Mouse (Mus musculus) embryonic facial prominence, embryonic 11.5 days (tissue): Measurements from ENCODE around the gene Serpinb9. TPM values are rescaled to one million over a fixed set of nuclear protein-coding genes. Genes with fewer than 3 reads are reported as not detected.

Experiments
- ATAC-seq: fragments of 200-750 bp; cut with Nextera tagmentation; replicated peaks from 2 replicates; pipeline ENCODE4 v1.8.0; 2017; ENCODE audit warnings: low read depth; ENCODE audit not compliant: insufficient number of reproducible peaks, low FRiP score, low TSS enrichment
- DNase-seq: peaks from one replicate; pipeline ENCODE4 v3.0.0-alpha.2; 2015; ENCODE audit warnings: low spot score
- H3K27ac ChIP-seq: fragments of 300-500 bp; sonication (generic); replicated peaks from 2 replicates; pipeline ENCODE4 v1.5.1; 2014; ENCODE audit warnings: mild to moderate bottlenecking, low read depth, low read length, control low read depth
- H3K27me3 ChIP-seq: fragments of 300-500 bp; sonication (generic); 2 replicates; pipeline ENCODE4 v1.6.1; 2014; ENCODE audit warnings: mild to moderate bottlenecking, low read length, moderate library complexity, mixed read lengths; ENCODE audit not compliant: control insufficient read depth, insufficient read depth
- H3K36me3 ChIP-seq: fragments of 300-500 bp; sonication (generic); replicated peaks from 2 replicates; pipeline ENCODE4 v1.6.1; 2014; ENCODE audit warnings: low read depth, mild to moderate bottlenecking, low read length, moderate library complexity, mixed read lengths; ENCODE audit not compliant: control insufficient read depth, insufficient read depth
- H3K4me1 ChIP-seq: fragments of 300-500 bp; sonication (generic); 2 replicates; pipeline ENCODE4 v1.6.1; 2014; ENCODE audit warnings: low read length, mixed read lengths; ENCODE audit not compliant: control insufficient read depth, insufficient read depth
- H3K4me2 ChIP-seq: fragments of 300-500 bp; sonication (generic); 2 replicates; pipeline ENCODE4 v1.6.1; 2014; ENCODE audit warnings: low read depth, mild to moderate bottlenecking, control low read depth, low read length, moderate library complexity
- H3K4me3 ChIP-seq: fragments of 300-500 bp; sonication (generic); 2 replicates; pipeline ENCODE4 v1.5.1; 2014; ENCODE audit warnings: low read depth, low read length, control low read depth
- H3K9ac ChIP-seq: fragments of 300-500 bp; sonication (generic); replicated peaks from 2 replicates; pipeline ENCODE4 v1.6.1; 2014; ENCODE audit warnings: mild to moderate bottlenecking, control low read depth, low read length
- H3K9me3 ChIP-seq: fragments of 300-500 bp; sonication (generic); replicated peaks from 2 replicates; pipeline ENCODE4 v1.6.1; 2016; ENCODE audit warnings: mild to moderate bottlenecking, low read length, inconsistent platforms, mixed read lengths; ENCODE audit not compliant: control insufficient read depth
- WGBS: fragments of 180-500 bp; shearing (Covaris S2); extraction: QIAGEN DNeasy Blood & Tissue Kit; methylation state at CpG from one replicate; pipeline ENCODE4 v1.1.7; 2014; 5-methylcytosine and 5-hydroxymethylcytosine counted together
- polyA plus RNA-seq: library from polyadenylated mRNA; unstranded; fragments of >200 nt; fragmentation: Nextera tagmentation; extraction: Ambion mirVana; gene quantifications from 2 replicates; pipeline ENCODE4 v1.2.1, GENCODE M21; 2014

Serpinb9 gene
- polyA plus RNA-seq, 1 experiment from 2014 or later, result 2.7 TPM

- Histone ChIP-seq H3K4me2 (no peak overlapping the region), H3K36me3 (no peaks in the 10 kb centered on the region), H3K4me3 (no peak overlapping the region), H3K9ac (no peak overlapping the region), H3K27me3 (no peaks in the 10 kb centered on the region), H3K9me3 (no peaks in the 10 kb centered on the region), H3K4me1 (no peaks in the 10 kb centered on the region), H3K27ac (no peak overlapping the region)
- WGBS, result 68% methylated on average over 5 of the region's 5 CpGs
- DNase-seq (no peak), ATAC-seq (no peak)
Measured at GRCm38 (mm10) chr13:32968353-32968984, 34.6 kb upstream of the Serpinb9 start.

GRCm38 (mm10) chr13:32968996-32969640 lies 33.9 kb upstream of the Serpinb9 start:
- 61% methylated on average over 4 of the region's 4 CpGs for WGBS

GRCm38 (mm10) chr13:32969641-32970040 lies 33.4 kb upstream of the Serpinb9 start:
- Histone ChIP-seq H3K9ac (no peak overlapping the region), H3K27ac (no peak overlapping the region), H3K4me1 (no peaks in the 10 kb centered on the region), H3K9me3 (no peaks in the 10 kb centered on the region), H3K27me3 (no peaks in the 10 kb centered on the region), H3K36me3 (no peaks in the 10 kb centered on the region), H3K4me3 (no peak overlapping the region), H3K4me2 (no peak overlapping the region)
- ATAC-seq (no peak), DNase-seq (no peak)
- WGBS, result 62% methylated on average over 1 of the region's 1 CpGs

More at GRCm38 (mm10) chr13:32968996-32969640, 33.9 kb upstream of the Serpinb9 start:
- Histone ChIP-seq H3K27ac (no peak overlapping the region), H3K36me3 (no peaks in the 10 kb centered on the region), H3K9me3 (no peaks in the 10 kb centered on the region), H3K4me3 (no peak overlapping the region), H3K4me2 (no peak overlapping the region), H3K27me3 (no peaks in the 10 kb centered on the region), H3K4me1 (no peaks in the 10 kb centered on the region), H3K9ac (no peak overlapping the region)
- DNase-seq (no peak), ATAC-seq (no peak)

GRCm38 (mm10) chr13:32970776-32971175 lies 32.3 kb upstream of the Serpinb9 start:
- no peak for DNase-seq
- Histone ChIP-seq H3K9ac (no peak overlapping the region), H3K36me3 (no peaks in the 10 kb centered on the region), H3K4me1 (no peaks in the 10 kb centered on the region), H3K4me2 (no peak overlapping the region), H3K27me3 (no peaks in the 10 kb centered on the region), H3K4me3 (no peak overlapping the region), H3K9me3 (no peaks in the 10 kb centered on the region), H3K27ac (no peak overlapping the region)
- no peak for ATAC-seq
- WGBS, result 94% methylated on average over 3 of the region's 3 CpGs

DNA sequence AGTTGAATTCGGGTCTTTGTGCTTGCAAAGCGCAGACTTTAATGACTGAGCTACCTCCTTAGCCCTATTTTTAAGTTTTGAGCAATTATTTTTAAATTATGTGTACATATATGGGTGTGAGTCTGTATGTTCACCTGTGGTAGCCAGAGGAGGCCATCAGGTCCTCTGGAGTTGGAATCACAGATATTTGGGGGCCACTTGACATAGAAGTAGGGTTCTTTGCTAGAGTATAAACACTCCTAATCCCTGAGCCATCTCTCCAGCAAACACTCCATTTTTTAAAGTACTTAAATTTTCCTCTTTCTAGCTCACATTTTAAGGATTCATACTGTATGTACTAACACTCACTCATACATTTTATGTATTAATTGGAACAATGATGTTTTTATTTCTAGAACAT lies 28.8 kb upstream of the Serpinb9 start:
- WGBS, result 85% methylated on average over 2 of the region's 2 CpGs
- no peak overlapping the region for H3K4me2 ChIP-seq
- no peak overlapping the region for H3K4me3 ChIP-seq
- no peaks in the 10 kb centered on the region for H3K4me1 ChIP-seq
- H3K9ac ChIP-seq, result no peak overlapping the region
- H3K27ac ChIP-seq, result no peak overlapping the region
- H3K9me3 ChIP-seq, result no peaks in the 10 kb centered on the region
- no peaks in the 10 kb centered on the region for H3K27me3 ChIP-seq
- ATAC-seq (no peak), DNase-seq (no peak)
- no peaks in the 10 kb centered on the region for H3K36me3 ChIP-seq

- DNase-seq (no peak), ATAC-seq (no peak)
- Histone ChIP-seq H3K4me2 (no peak overlapping the region), H3K36me3 (no peaks in the 10 kb centered on the region), H3K4me3 (no peak overlapping the region), H3K9ac (no peak overlapping the region), H3K4me1 (no peaks in the 10 kb centered on the region), H3K27me3 (no peaks in the 10 kb centered on the region), H3K27ac (no peak overlapping the region), H3K9me3 (no peaks in the 10 kb centered on the region)
- 66% methylated on average over 3 of the region's 3 CpGs for WGBS
Measured at GRCm38 (mm10) chr13:32974889-32975460, 28.1 kb upstream of the Serpinb9 start.

GRCm38 (mm10) chr13:32975710-32976109 lies 27.3 kb upstream of the Serpinb9 start:
- no peaks in the 10 kb centered on the region for H3K27me3 ChIP-seq
- H3K9me3 ChIP-seq, result no peaks in the 10 kb centered on the region
- H3K27ac ChIP-seq, result no peak overlapping the region
- no peak overlapping the region for H3K4me3 ChIP-seq
- no peak overlapping the region for H3K4me2 ChIP-seq
- 74% methylated on average over 2 of the region's 2 CpGs for WGBS
- ATAC-seq, result no peak
- DNase-seq, result no peak
- no peaks in the 10 kb centered on the region for H3K36me3 ChIP-seq
- no peaks in the 10 kb centered on the region for H3K4me1 ChIP-seq
- H3K9ac ChIP-seq, result no peak overlapping the region

GRCm38 (mm10) chr13:32982556-32983042 lies 20.5 kb upstream of the Serpinb9 start:
- no peak overlapping the region for H3K4me2 ChIP-seq
- H3K27ac ChIP-seq, result no peak overlapping the region
- ATAC-seq, result no peak
- no peak for DNase-seq
- H3K9ac ChIP-seq, result no peak overlapping the region
- no peaks in the 10 kb centered on the region for H3K4me1 ChIP-seq
- no peaks in the 10 kb centered on the region for H3K27me3 ChIP-seq
- H3K36me3 ChIP-seq, result no peaks in the 10 kb centered on the region
- H3K4me3 ChIP-seq, result no peak overlapping the region
- WGBS, result 87% methylated on average over 4 of the region's 4 CpGs
- H3K9me3 ChIP-seq, result no peaks in the 10 kb centered on the region
